Mouse (Mus musculus) cortical plate, adult 2 months (tissue): Measurements from ENCODE around the gene Hist1h2bp. TPM values are rescaled to one million over a fixed set of nuclear protein-coding genes. Genes with fewer than 3 reads are reported as not detected.
"Not testable (repeated sequence)": the region's sequence is repeated elsewhere in the genome, so short reads cannot be mapped to it uniquely, and the experiment has no call there.

Experiments
- H3K27ac ChIP-seq: fragments of 200-500 bp; 2 replicates; pipeline ENCODE4 v1.5.1; 2012; ENCODE audit warnings: low read length, control low read depth, inconsistent platforms; ENCODE audit not compliant: insufficient read depth
- H3K4me1 ChIP-seq: fragments of 200-500 bp; 2 replicates; pipeline ENCODE4 v1.6.1; 2011; ENCODE audit warnings: low read length; ENCODE audit not compliant: control insufficient read depth, insufficient read depth
- H3K4me3 ChIP-seq: fragments of 200-500 bp; 2 replicates; pipeline ENCODE4 v1.5.1; 2011; ENCODE audit warnings: mild to moderate bottlenecking, low read length, control low read depth; ENCODE audit not compliant: insufficient read depth
- CTCF ChIP-seq: fragments of 200-500 bp; IDR thresholded peaks from 2 replicates; pipeline ENCODE4 v1.5.1; 2011; ENCODE audit warnings: mild to moderate bottlenecking, control low read depth, low read length; ENCODE audit not compliant: insufficient read depth; ENCODE audit errors: extremely low read depth
- POLR2A ChIP-seq: fragments of 200-500 bp; IDR thresholded peaks from 2 replicates; pipeline ENCODE4 v1.6.1; 2011; ENCODE audit warnings: mild to moderate bottlenecking, low read length, control low read depth; ENCODE audit not compliant: insufficient read depth; ENCODE audit errors: extremely low read depth
- polyA plus RNA-seq: library from polyadenylated mRNA; depleted of rRNA; stranded (reverse); fragments of >200 nt; gene quantifications from 2 replicates; pipeline ENCODE4 v1.2.3, GENCODE M21; 2012; rRNA removed

Hist1h2bp gene
- polyA plus RNA-seq, 1 experiment = 0.63 TPM

GRCm38 (mm10) chr13:21812092-21812491 lies 24.8 kb downstream of the Hist1h2bp start:
- H3K4me3 ChIP-seq = not testable (repeated sequence)

GRCm38 (mm10) chr13:21820082-21820890 lies 33.0 kb downstream of the Hist1h2bp start:
- not testable (repeated sequence) for H3K4me3 ChIP-seq, H3K27ac ChIP-seq, H3K4me1 ChIP-seq

More at GRCm38 (mm10) chr13:21812092-21812491, 24.8 kb downstream of the Hist1h2bp start:
- not testable (repeated sequence) for H3K27ac ChIP-seq, H3K4me1 ChIP-seq

- Histone ChIP-seq H3K4me3 (no peak overlapping the region), H3K4me1 (no peaks in the 10 kb centered on the region), H3K27ac (no peak overlapping the region)
- TF ChIP-seq POLR2A = no peak
Observed at GRCm38 (mm10) chr13:21828511-21828910, 41.2 kb downstream of the Hist1h2bp start.

GRCm38 (mm10) chr13:21830344-21830743 lies 43.1 kb downstream of the Hist1h2bp start:
- Histone ChIP-seq H3K4me3 (no peak overlapping the region), H3K4me1 (no peaks in the 10 kb centered on the region), H3K27ac (no peak overlapping the region)
- no peak for TF ChIP-seq CTCF

- H3K4me1 ChIP-seq, H3K27ac ChIP-seq: not testable (repeated sequence)
- peak; percentile 62 for TF ChIP-seq POLR2A
- peak within 1 kb of the TSS; percentile 31; the same call in 1 of the 2 replicates for H3K4me3 ChIP-seq
Observed at GRCm38 (mm10) chr13:21831418-21832394, 44.4 kb downstream of the Hist1h2bp start, which contains the start of gene Hist1h4n. TSS of gene Hist1h4n (minus strand) at chr13:21832196.

GRCm38 (mm10) chr13:21833461-21833860 lies 46.2 kb downstream of the Hist1h2bp start, which contains the start of the genes Hist1h2ap and Hist1h2br:
TSS of gene Hist1h2ap (minus strand) at chr13:21833507.
TSS of gene Hist1h2br (plus strand) at chr13:21833743.
- H3K4me1 ChIP-seq, H3K27ac ChIP-seq, H3K4me3 ChIP-seq: not testable (repeated sequence)

Other genes with a start within 250 kb of the Hist1h2bp start
- gene Olfr1366, start 244.7 kb upstream of the Hist1h2bp start, polyA plus RNA-seq = not detected in 2 replicates
- gene Olfr1535, start 227.6 kb upstream of the Hist1h2bp start, polyA plus RNA-seq = not detected in 2 replicates
- gene Olfr1364, start 205.7 kb upstream of the Hist1h2bp start, polyA plus RNA-seq = not detected in 2 replicates
- not detected in 2 replicates for gene Olfr1362, start 173.4 kb upstream of the Hist1h2bp start, polyA plus RNA-seq
- 0.06 TPM in 1 of 2 replicates, not detected in the other for gene Olfr11, start 144.9 kb upstream of the Hist1h2bp start, polyA plus RNA-seq
- gene Olfr1361, start 124.1 kb upstream of the Hist1h2bp start, polyA plus RNA-seq = not detected in 2 replicates
- not detected in 2 replicates for gene Olfr1360, start 110.1 kb upstream of the Hist1h2bp start, polyA plus RNA-seq
- gene Olfr1359, start 89.3 kb upstream of the Hist1h2bp start, polyA plus RNA-seq = not detected in 2 replicates
- 1.2 TPM in 1 of 2 replicates, not detected in the other for gene Hist1h2bl, start 71.3 kb upstream of the Hist1h2bp start, polyA plus RNA-seq
- 1.5 and 1.7 TPM in 2 replicates for gene Hist1h2ai, start 71.0 kb upstream of the Hist1h2bp start, polyA plus RNA-seq
- 0.91 and 3.1 TPM in 2 replicates for gene Hist1h3h, start 69.8 kb upstream of the Hist1h2bp start, polyA plus RNA-seq
- 0.77 TPM in 1 of 2 replicates, not detected in the other for gene Hist1h2bm, start 65.4 kb upstream of the Hist1h2bp start, polyA plus RNA-seq
- 2.3 and 2.4 TPM in 2 replicates for gene Hist1h4j, start 52.4 kb upstream of the Hist1h2bp start, polyA plus RNA-seq
- 11.0 and 14.4 TPM in 2 replicates for gene Hist1h4k, start 37.0 kb upstream of the Hist1h2bp start, polyA plus RNA-seq
- 0.70 and 1.7 TPM in 2 replicates for gene Hist1h2ak, start 33.6 kb upstream of the Hist1h2bp start, polyA plus RNA-seq
- gene Hist1h2bn, start 33.3 kb upstream of the Hist1h2bp start, polyA plus RNA-seq = 2.0 and 2.7 TPM in 2 replicates
- 0.21 and 0.25 TPM in 2 replicates for gene Hist1h1b, start 6.8 kb upstream of the Hist1h2bp start, polyA plus RNA-seq
- gene Hist1h3i, start 4.1 kb upstream of the Hist1h2bp start, polyA plus RNA-seq = 1.3 and 3.1 TPM in 2 replicates
- not detected in 2 replicates for gene Hist1h2an, start 243 bp upstream of the Hist1h2bp start, polyA plus RNA-seq
- gene Hist1h2bq, start 22.7 kb downstream of the Hist1h2bp start, polyA plus RNA-seq = 1.2 and 1.7 TPM in 2 replicates
- not detected in 2 replicates for gene Hist1h2ao, start 23.0 kb downstream of the Hist1h2bp start, polyA plus RNA-seq
- gene Hist1h4m, start 24.3 kb downstream of the Hist1h2bp start, polyA plus RNA-seq = not detected in 2 replicates
- 11.0 and 23.0 TPM in 2 replicates for gene Hist1h4n, start 44.7 kb downstream of the Hist1h2bp start, polyA plus RNA-seq
- gene Hist1h2ap, start 46.0 kb downstream of the Hist1h2bp start, polyA plus RNA-seq = 2.4 and 3.5 TPM in 2 replicates
- gene Hist1h2br, start 46.3 kb downstream of the Hist1h2bp start, polyA plus RNA-seq = 0.34 and 0.92 TPM in 2 replicates
- gene Zfp184, start 157.6 kb downstream of the Hist1h2bp start, polyA plus RNA-seq = 2.2 and 2.3 TPM in 2 replicates
- gene Pom121l2, start 193.7 kb downstream of the Hist1h2bp start, polyA plus RNA-seq = 0.04 TPM in 1 of 2 replicates, not detected in the other
- 1.9 and 2.5 TPM in 2 replicates for gene Prss16, start 222.3 kb downstream of the Hist1h2bp start, polyA plus RNA-seq
- gene Hist1h2ah, start 248.1 kb downstream of the Hist1h2bp start, polyA plus RNA-seq = 0.75 TPM in 1 of 2 replicates, not detected in the other
- gene Hist1h2bk, start 248.4 kb downstream of the Hist1h2bp start, polyA plus RNA-seq = 0.50 and 0.64 TPM in 2 replicates